Comparison of ENCODE assay signal across 22 mouse cellular contexts in genomic region chr1:4582534-4582933, GRCm38 (mm10).
DNase-seq lines count a peak whose midpoint lies in the region; ATAC-seq and TF ChIP-seq lines count a peak whose summit lies in the region.
"Had no signal": no experiment of that assay in that cellular context is flagged by ENCODE, and none has a peak within 500 bp of the region (broad histone marks: within the 10 kb centered on the region; RNA-seq: fewer than 3 reads in every experiment).

No protein-coding gene starts in this region.

- H3K9ac ChIP-seq in kidney, embryonic 15.5 days = no peak overlapping the region

- no peak overlapping the region for H3K4me2 ChIP-seq in kidney, embryonic 15.5 days

- H3K27ac ChIP-seq in kidney, adult 2 months (ENCODE audit: insufficient read depth, low read depth, low read length) = no peak overlapping the region
- no peak overlapping the region for H3K27ac ChIP-seq in kidney, embryonic 15.5 days

- no peak overlapping the region for H3K4me3 ChIP-seq in kidney, adult 2 months (ENCODE audit: insufficient read depth, low read depth, low read length)
- H3K4me3 ChIP-seq in kidney, embryonic 15.5 days (replicated peaks) = no peak overlapping the region

- H3K4me1 ChIP-seq in kidney, adult 2 months (ENCODE audit: control insufficient read depth, insufficient read depth, low read length) = no peaks in the 10 kb centered on the region
- H3K4me1 ChIP-seq in kidney, embryonic 15.5 days = no peaks in the 10 kb centered on the region

- no peak for ATAC-seq in kidney, embryonic 15.5 days (replicated peaks; ENCODE audit: low FRiP score)
- ATAC-seq: activated CD4-positive, CD25-positive, alpha-beta regulatory T cell, adult 4 months; CD4-positive, CD25-positive, alpha-beta regulatory T cell, adult 4 months; Patski had no signal

- no peak for TF ChIP-seq POLR2A in kidney, adult 2 months (IDR thresholded peaks at IDR 0.05; ENCODE audit: low read depth, low read length)

- no peaks in the 10 kb centered on the region for H3K27me3 ChIP-seq in kidney, adult 2 months (replicated peaks; ENCODE audit: control insufficient read depth, insufficient read depth, low read length)
- H3K27me3 ChIP-seq in kidney, embryonic 15.5 days = no peaks in the 10 kb centered on the region
- H3K27me3 ChIP-seq: CH12.LX, Patski had no signal

- H3K36me3 ChIP-seq in kidney, adult 2 months (ENCODE audit: control insufficient read depth, insufficient read depth, low read length) = no peaks in the 10 kb centered on the region
- H3K36me3 ChIP-seq in kidney, embryonic 15.5 days = no peaks in the 10 kb centered on the region
- H3K36me3 ChIP-seq: G1E had no signal

- DNase-seq in heart, adult 11 months = peak; percentile 59
- DNase-seq in heart, postnatal 14 days = no peak
- peak; percentile 62 for DNase-seq in kidney, adult 2 months
- no peak for DNase-seq in kidney, postnatal 4 days
- peak; percentile 45 for DNase-seq in kidney, adult 9 months
- DNase-seq in kidney, postnatal 36 days = peak; percentile 12 to 25
- no peak for DNase-seq in kidney, postnatal 14 days
- DNase-seq: adrenal gland, adult 2 months; adrenal gland, adult 8-10 months; adrenal gland, postnatal 10 days; adrenal gland, postnatal 14 days; adrenal gland, postnatal 25 days; adrenal gland, postnatal 36 days; B cell, adult 2 months; cerebellum, adult 11 months; cerebellum, adult 11-12 months had no signal

- H3K9me3 ChIP-seq in kidney, embryonic 15.5 days (replicated peaks) = no peaks in the 10 kb centered on the region
- H3K9me3 ChIP-seq: G1E had no signal

- TF ChIP-seq CTCF in kidney, adult 2 months (conservative IDR thresholded peaks at IDR 0.05; ENCODE audit: insufficient read depth, insufficient read length, low read depth, low read length) = no peak

- intact Hi-C loops in heart, postnatal 14 days (cut with DNase I) = no loop called here

Comparison
In these comparisons a context has a peak if more than half of its experiments do, and no peak if none do; other contexts are left out.
1. DNase-seq: peak in heart, adult 11 months (single experiment), kidney, adult 2 months (single experiment), kidney, adult 9 months (single experiment) and kidney, postnatal 36 days (2 of 2); none in heart, postnatal 14 days (0 of 2), kidney, postnatal 4 days (0 of 2) and kidney, postnatal 14 days (single experiment).